Mouse (Mus musculus) megakaryocyte, embryonic 14.5 days (primary cell): Measurements from ENCODE around the gene Ptger1.

ENCODE experiments used
- FLI1 ChIP-seq: IDR thresholded peaks from 2 replicates; pipeline ENCODE4 v1.6.1; 2012; ENCODE audit warnings: low read length, inconsistent platforms, mixed read lengths
- GATA1 ChIP-seq: IDR thresholded peaks from 3 replicates; pipeline ENCODE4 v1.6.1; 2012; ENCODE audit warnings: mixed read lengths, low read length, inconsistent platforms, borderline replicate concordance

DNA sequence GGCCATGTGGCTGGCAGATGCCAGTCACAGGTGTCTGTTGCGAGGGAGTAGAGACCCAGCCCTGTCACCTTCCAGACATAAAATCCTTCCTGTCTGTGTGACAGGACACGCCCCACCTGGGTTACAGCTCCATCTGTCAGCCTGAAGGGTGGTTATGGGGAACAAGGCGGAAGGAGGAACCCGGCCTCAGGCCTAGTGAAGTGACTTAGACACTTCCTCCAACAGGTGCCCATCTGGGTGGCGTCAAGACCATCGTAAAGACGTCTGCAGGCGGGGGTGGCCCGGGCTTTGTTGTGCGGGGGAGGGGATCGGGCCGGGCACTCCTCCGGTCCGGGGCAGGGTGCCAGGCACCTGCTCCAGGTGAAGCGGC is 31.8 kb downstream of the Ptger1 start:
- TF ChIP-seq GATA1 (no peak), FLI1 (no peak)
